Mouse (Mus musculus): Measurements from ENCODE around the gene Gm9. TPM values are rescaled to one million over a fixed set of nuclear protein-coding genes. Genes with fewer than 3 reads are reported as not detected.

Gm9 gene
- not detected in 4 replicates for total RNA-seq (2023)

DNA sequence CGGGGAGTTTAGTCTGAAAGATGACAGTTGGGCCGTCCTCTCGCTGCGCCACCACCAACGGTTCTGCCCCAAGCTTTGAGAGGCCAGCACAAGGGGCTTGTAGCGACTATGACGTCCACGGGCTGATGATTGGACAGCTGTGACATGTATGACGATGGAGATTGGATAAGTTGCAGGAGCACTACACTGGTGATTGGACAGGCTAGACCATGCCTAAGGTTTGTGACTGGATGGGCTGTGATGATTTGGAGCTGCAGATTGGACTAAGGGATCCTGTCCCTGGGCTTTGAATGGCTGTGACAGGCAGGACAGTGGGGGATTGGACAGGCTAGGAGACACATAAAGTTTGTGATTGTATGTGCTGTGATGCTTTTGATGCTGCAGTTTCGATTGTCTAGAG is at the start of gene Gm9:
Gene Gm9 (minus strand): TSS at position 101 of the 400 bp plus-strand sequence.

DNA sequence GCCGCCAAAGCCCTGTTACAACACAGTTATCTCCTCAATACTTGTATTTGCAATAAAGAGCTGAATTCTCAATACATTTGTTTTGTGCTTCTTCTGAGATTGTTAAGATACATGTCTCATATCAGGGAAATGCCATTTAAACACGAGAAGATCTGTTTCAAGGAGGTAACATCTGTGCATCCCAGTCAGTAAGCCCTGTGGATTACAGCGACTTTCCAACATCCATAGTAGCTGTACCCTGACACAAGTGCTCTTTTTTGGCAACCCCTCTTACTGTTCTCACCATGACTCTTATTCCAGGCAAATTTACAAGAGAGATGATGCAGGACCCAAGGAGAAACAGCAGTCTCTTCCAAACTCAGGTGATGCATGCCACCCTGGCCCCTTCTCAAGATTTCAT is 38.8 kb upstream of the Gm9 start, which contains the start of gene Rhox3a:
Gene Rhox3a (plus strand): TSS at position 301 of the 400 bp plus-strand sequence.

DNA sequence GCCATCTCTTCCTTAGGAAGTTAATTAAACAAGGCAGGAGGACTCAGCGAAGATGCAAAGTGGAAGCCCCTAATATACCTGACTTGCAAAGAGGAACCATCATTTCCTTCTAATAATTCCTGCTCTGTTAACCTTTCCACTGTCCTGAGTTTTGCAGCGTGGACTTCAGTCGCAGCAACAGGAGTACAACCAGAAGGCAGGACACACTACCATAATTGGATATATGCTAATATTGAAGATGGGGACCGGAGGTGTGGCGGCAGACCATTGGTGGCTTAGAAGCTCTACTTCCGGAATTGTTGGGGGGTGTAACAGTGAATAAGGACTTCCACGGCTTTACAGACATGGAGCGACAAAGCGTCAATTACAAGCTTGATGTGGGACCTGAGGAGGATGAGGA is 33.8 kb upstream of the Gm9 start, which contains the start of gene Rhox2a:
Gene Rhox2a (plus strand): TSS at position 301 of the 400 bp plus-strand sequence.

DNA sequence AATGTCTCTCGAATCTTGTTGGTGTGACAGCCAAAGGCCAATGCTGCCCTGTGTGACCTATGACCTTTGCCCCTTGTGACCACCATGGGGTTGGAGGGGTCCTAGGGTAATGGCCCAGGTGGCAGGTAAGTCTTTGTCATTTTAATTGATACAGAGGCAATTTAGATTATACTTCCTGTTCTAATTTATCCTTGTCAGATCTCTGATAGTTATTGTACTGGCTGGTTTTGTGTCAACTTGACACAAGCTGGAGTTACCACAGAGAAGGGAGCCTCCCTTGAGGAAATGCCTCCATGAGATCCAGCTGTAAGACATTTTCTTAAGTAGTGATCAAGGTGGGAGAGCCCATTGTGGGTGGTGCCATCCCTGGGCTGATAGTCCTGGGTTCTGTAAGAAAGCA is 11.3 kb upstream of the Gm9 start, which contains the start of gene Rhox1:
Gene Rhox1 (minus strand): TSS at position 101 of the 400 bp plus-strand sequence.

DNA sequence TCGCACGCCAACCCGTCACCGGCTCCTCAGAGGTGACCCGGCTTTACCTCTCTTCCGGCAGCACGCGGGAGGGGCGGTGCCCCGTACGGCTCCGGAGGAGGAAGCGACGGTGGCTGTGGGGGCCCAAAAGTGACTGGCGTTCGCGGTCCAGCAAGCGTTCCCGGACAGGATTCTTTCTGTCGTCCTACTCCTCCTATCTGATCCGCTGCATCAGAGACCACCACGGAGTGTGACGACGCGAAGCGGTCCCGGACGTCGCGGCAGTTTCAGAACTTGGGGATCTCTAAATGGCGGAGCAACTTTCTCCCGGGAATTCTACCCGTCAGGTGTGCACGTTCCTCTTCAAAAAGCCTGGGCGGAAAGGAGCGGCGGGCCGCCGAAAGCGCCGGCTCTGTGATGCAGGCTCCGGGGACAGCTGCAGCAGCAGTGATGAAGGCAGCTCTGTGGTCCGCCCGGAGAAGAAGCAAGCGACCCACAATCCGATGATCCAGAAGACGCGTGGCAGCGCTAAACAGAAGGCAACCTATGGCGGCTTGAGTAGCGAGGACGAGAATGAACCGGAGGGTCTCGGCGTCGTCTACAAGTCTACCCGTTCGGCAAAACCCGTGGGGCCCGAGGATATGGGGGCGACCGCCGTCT is 19.6 kb downstream of the Gm9 start, which contains the start of the genes Ndufa1 and Rnf113a1:
Gene Ndufa1 (minus strand): TSS at position 59 of the 639 bp plus-strand sequence.
Gene Rnf113a1 (plus strand): TSS at position 141 of the 639 bp plus-strand sequence.

DNA sequence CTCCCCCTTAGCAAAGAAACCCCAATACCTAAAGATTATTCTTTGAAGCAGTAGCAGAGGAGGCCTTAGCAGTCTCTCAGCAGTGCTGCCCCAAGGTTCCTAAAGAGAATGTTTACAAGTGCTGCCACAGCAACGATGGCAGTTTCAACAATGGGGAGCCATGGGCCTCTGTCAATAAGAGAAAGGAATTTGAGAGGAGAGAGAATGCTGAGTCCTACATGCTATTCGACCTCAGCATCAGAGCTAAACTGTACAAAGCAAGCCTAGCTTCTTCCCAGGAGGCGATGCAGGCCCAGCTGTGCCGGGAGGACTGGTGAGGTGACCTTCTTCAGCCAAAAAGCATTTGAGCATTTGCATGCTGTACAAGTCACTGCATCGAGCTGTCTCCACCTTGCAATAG is 42.1 kb downstream of the Gm9 start, which contains the start of gene Akap14:
Gene Akap14 (minus strand): TSS at position 101 of the 400 bp plus-strand sequence.

Other genes with a start within 250 kb of the Gm9 start
- 99.3 to 110 TPM (median 108 TPM) in 4 replicates for gene Sept6, start 219.2 kb downstream of the Gm9 start, total RNA-seq (2023)
- gene Sowahd, start 162.2 kb downstream of the Gm9 start, total RNA-seq (2023), result not detected in 4 replicates
- 1,288 to 1,425 TPM (median 1,387 TPM) in 4 replicates for gene Rpl39, start 125.6 kb downstream of the Gm9 start, total RNA-seq (2023)
- 43.7 to 54.3 TPM (median 49.9 TPM) in 4 replicates for gene Upf3b, start 100.7 kb downstream of the Gm9 start, total RNA-seq (2023)
- gene Nkap, start 84.2 kb downstream of the Gm9 start, total RNA-seq (2023), result 14.2 to 18.0 TPM (median 16.2 TPM) in 4 replicates
- not detected in 4 replicates for gene Akap14, start 42.2 kb downstream of the Gm9 start, total RNA-seq (2023)
- 73.3 to 99.4 TPM (median 92.4 TPM) in 4 replicates for gene Ndufa1, start 19.9 kb downstream of the Gm9 start, total RNA-seq (2023)
- 1.8 to 2.2 TPM (median 2.0 TPM) in 4 replicates for gene Rnf113a1, start 19.8 kb downstream of the Gm9 start, total RNA-seq (2023)
- not detected in 4 replicates for gene Rhox1, start 11.2 kb upstream of the Gm9 start, total RNA-seq (2023)
- not detected in 4 replicates for gene Rhox2a, start 33.9 kb upstream of the Gm9 start, total RNA-seq (2023)
- gene Rhox3a, start 38.9 kb upstream of the Gm9 start, total RNA-seq (2023), result not detected in 4 replicates
- gene Rhox4a, start 54.3 kb upstream of the Gm9 start, total RNA-seq (2023), result not detected in 4 replicates
- not detected in 4 replicates for gene Rhox3a2, start 169.0 kb upstream of the Gm9 start, total RNA-seq (2023)
- not detected in 4 replicates for gene Rhox4a2, start 179.8 kb upstream of the Gm9 start, total RNA-seq (2023)
- not detected in 4 replicates for gene Rhox2b, start 201.0 kb upstream of the Gm9 start, total RNA-seq (2023)
- not detected in 4 replicates for gene Rhox4b, start 221.5 kb upstream of the Gm9 start, total RNA-seq (2023)
- gene Rhox2c, start 242.6 kb upstream of the Gm9 start, total RNA-seq (2023), result not detected in 4 replicates
- gene Rhox3c, start 247.5 kb upstream of the Gm9 start, total RNA-seq (2023), result not detected in 4 replicates

All from B cell, adult 62 days (primary cell).